Mouse (Mus musculus) limb, embryonic 14.5 days (tissue): Measurements from ENCODE around the gene Stfa2l1. TPM values are rescaled to one million over a fixed set of nuclear protein-coding genes. Genes with fewer than 3 reads are reported as not detected.
"Not testable (repeated sequence)": the region's sequence is repeated elsewhere in the genome, so short reads cannot be mapped to it uniquely, and the experiment has no call there.

ENCODE experiments used
- ATAC-seq: fragments of 200-750 bp; cut with Nextera tagmentation; 2 replicates; pipeline ENCODE4 v1.8.0; 2017; ENCODE audit warnings: low read depth, moderate number of reproducible peaks, moderate TSS enrichment; ENCODE audit not compliant: low FRiP score
- DNase-seq: peaks from one replicate; pipeline ENCODE4 v3.0.0-alpha.2; 2015; ENCODE audit warnings: low spot score
- H3K27ac ChIP-seq: fragments of 300-500 bp; sonication (generic); replicated peaks from 2 replicates; pipeline ENCODE4 v1.5.1; 2014; ENCODE audit warnings: low read depth, mild to moderate bottlenecking, low read length, moderate library complexity, mixed read lengths
- H3K27me3 ChIP-seq: fragments of 300-500 bp; sonication (generic); 2 replicates; pipeline ENCODE4 v1.6.1; 2014; ENCODE audit warnings: low read length, mixed read lengths; ENCODE audit not compliant: control insufficient read depth, insufficient read depth
- H3K36me3 ChIP-seq: fragments of 300-500 bp; sonication (generic); 2 replicates; pipeline ENCODE4 v1.6.1; 2014; ENCODE audit warnings: mild to moderate bottlenecking, low read length, moderate library complexity, mixed read lengths; ENCODE audit not compliant: control insufficient read depth, insufficient read depth
- H3K4me1 ChIP-seq: fragments of 300-500 bp; sonication (generic); 2 replicates; pipeline ENCODE4 v1.6.1; 2014; ENCODE audit warnings: antibody characterized with exemption, low read length, mixed read lengths; ENCODE audit not compliant: control insufficient read depth, insufficient read depth
- H3K4me2 ChIP-seq: fragments of 300-500 bp; sonication (generic); replicated peaks from 2 replicates; pipeline ENCODE4 v1.6.1; 2014; ENCODE audit warnings: low read depth, mild to moderate bottlenecking, low read length, moderate library complexity; ENCODE audit not compliant: severe bottlenecking
- H3K4me3 ChIP-seq: fragments of 300-500 bp; sonication (generic); replicated peaks from 2 replicates; pipeline ENCODE4 v1.5.1; 2014; ENCODE audit warnings: low read length
- H3K9ac ChIP-seq: fragments of 300-500 bp; sonication (generic); 2 replicates; pipeline ENCODE4 v1.6.1; 2014; ENCODE audit warnings: mild to moderate bottlenecking, low read depth, low read length, moderate library complexity; ENCODE audit not compliant: severe bottlenecking
- H3K9me3 ChIP-seq: fragments of 300-500 bp; sonication (generic); 2 replicates; pipeline ENCODE4 v1.6.1; 2016; ENCODE audit warnings: low read length; ENCODE audit not compliant: control insufficient read depth
- POLR2A ChIP-seq: fragments of 200-500 bp; IDR thresholded peaks from 2 replicates; pipeline ENCODE4 v1.8.0; 2012; ENCODE audit warnings: inconsistent platforms, mild to moderate bottlenecking, moderate library complexity, borderline replicate concordance; ENCODE audit not compliant: insufficient read depth, insufficient read length; ENCODE audit errors: extremely low read depth
- WGBS: fragments of 180-500 bp; shearing (Covaris S2); extraction: QIAGEN DNeasy Blood & Tissue Kit; methylation state at CpG from one replicate; pipeline ENCODE4 v1.1.7; 2014; 5-methylcytosine and 5-hydroxymethylcytosine counted together
- polyA plus RNA-seq, 2 experiments: library from polyadenylated mRNA; depleted of rRNA in 1 of 2; stranded (reverse) in 1 of 2; unstranded in 1 of 2; fragments of >200 nt; fragmentation: Nextera tagmentation in 1 of 2; extraction: Ambion mirVana in 1 of 2; gene quantifications; 2 replicates each; pipeline versions ENCODE4 v1.2.1 to v1.2.3; 2012 to 2014

Stfa2l1 gene
- polyA plus RNA-seq, 2 experiments, result 1.2 to 1.9 TPM

- ATAC-seq (no peak), DNase-seq (no peak)
- no peaks in the 10 kb centered on the region for H3K27me3 ChIP-seq
- H3K36me3 ChIP-seq, result no peaks in the 10 kb centered on the region
- no peak overlapping the region for H3K4me3 ChIP-seq
- H3K9me3 ChIP-seq, result no peaks in the 10 kb centered on the region
- H3K9ac ChIP-seq, result no peak overlapping the region
- TF ChIP-seq POLR2A, result no peak
- H3K27ac ChIP-seq, result no peak overlapping the region
- no peaks in the 10 kb centered on the region for H3K4me1 ChIP-seq
- no peak overlapping the region for H3K4me2 ChIP-seq
Observed at GRCm38 (mm10) chr16:36176108-36176507, 19.5 kb downstream of the Stfa2l1 start.

- Histone ChIP-seq H3K27ac (no peak overlapping the region), H3K4me3 (no peak overlapping the region), H3K27me3 (no peaks in the 10 kb centered on the region), H3K9me3 (no peaks in the 10 kb centered on the region), H3K9ac (no peak overlapping the region), H3K36me3 (no peaks in the 10 kb centered on the region), H3K4me1 (no peaks in the 10 kb centered on the region), H3K4me2 (no peak overlapping the region)
- WGBS, result 87% methylated on average over 2 of the region's 2 CpGs
- DNase-seq, result no peak
- no peak for TF ChIP-seq POLR2A
- ATAC-seq, result no peak
Observed at GRCm38 (mm10) chr16:36179910-36180309, 23.3 kb downstream of the Stfa2l1 start.

GRCm38 (mm10) chr16:36183912-36184311, 27.3 kb downstream of the Stfa2l1 start, which contains the start of gene Gm5483:
TSS of gene Gm5483 (plus strand) at chr16:36184212.
- WGBS, result 81% methylated on average over 4 of the region's 4 CpGs

GRCm38 (mm10) chr16:36199226-36199625, 42.6 kb downstream of the Stfa2l1 start:
- no peak for DNase-seq
- H3K4me1 ChIP-seq, result no peaks in the 10 kb centered on the region
- no peak overlapping the region for H3K4me2 ChIP-seq
- TF ChIP-seq POLR2A, result no peak
- ATAC-seq, result no peak
- no peaks in the 10 kb centered on the region for H3K9me3 ChIP-seq
- H3K27ac ChIP-seq, result no peak overlapping the region
- no peak overlapping the region for H3K4me3 ChIP-seq
- H3K27me3 ChIP-seq, result no peaks in the 10 kb centered on the region
- H3K36me3 ChIP-seq, result no peaks in the 10 kb centered on the region
- no peak overlapping the region for H3K9ac ChIP-seq
- WGBS, result 59% methylated on average over 19 of the region's 19 CpGs

More at GRCm38 (mm10) chr16:36183912-36184311, 27.3 kb downstream of the Stfa2l1 start, which contains the start of gene Gm5483:
- not testable (repeated sequence) for H3K36me3 ChIP-seq, ATAC-seq, DNase-seq, H3K27ac ChIP-seq, H3K4me2 ChIP-seq, H3K4me3 ChIP-seq, H3K9me3 ChIP-seq, H3K27me3 ChIP-seq, H3K9ac ChIP-seq, H3K4me1 ChIP-seq

- H3K4me2 ChIP-seq, result no peak overlapping the region
- WGBS, result 71% methylated on average over 5 of the region's 5 CpGs
- no peaks in the 10 kb centered on the region for H3K4me1 ChIP-seq
- TF ChIP-seq POLR2A, result no peak
- no peaks in the 10 kb centered on the region for H3K27me3 ChIP-seq
- no peak overlapping the region for H3K4me3 ChIP-seq
- DNase-seq (no peak), ATAC-seq (no peak)
- H3K27ac ChIP-seq, result no peak overlapping the region
- H3K9ac ChIP-seq, result no peak overlapping the region
- H3K36me3 ChIP-seq, result no peaks in the 10 kb centered on the region
- no peaks in the 10 kb centered on the region for H3K9me3 ChIP-seq
Observed at GRCm38 (mm10) chr16:36203846-36204245, 47.2 kb downstream of the Stfa2l1 start.

GRCm38 (mm10) chr16:36205684-36206083, 49.1 kb downstream of the Stfa2l1 start:
- not testable (repeated sequence) for H3K9me3 ChIP-seq, ATAC-seq, H3K27ac ChIP-seq, H3K27me3 ChIP-seq, DNase-seq, H3K4me3 ChIP-seq, H3K9ac ChIP-seq, H3K36me3 ChIP-seq, H3K4me2 ChIP-seq, H3K4me1 ChIP-seq
- 44% methylated on average over 2 of the region's 2 CpGs for WGBS
